Mouse (Mus musculus): ENCODE data around the gene Prdm2.

The Prdm2 gene

GRCm38 (mm10) chr4:143106971-143107370 is 105.8 kb downstream of the Prdm2 start:
- no peak for DNase-seq (ENCODE audit: low spot score)

GRCm38 (mm10) chr4:143106566-143106965 is 106.2 kb downstream of the Prdm2 start:
- DNase-seq (ENCODE audit: low spot score): no peak

- no peak for DNase-seq (ENCODE audit: low spot score)
These were observed 108.1 kb downstream of the Prdm2 start for GRCm38 (mm10) chr4:143104739-143105138.

- no peak for DNase-seq (ENCODE audit: low spot score)
These were observed 109.0 kb downstream of the Prdm2 start for GRCm38 (mm10) chr4:143103811-143104210.

- DNase-seq (ENCODE audit: low spot score): no peak
These were observed 112.6 kb downstream of the Prdm2 start for GRCm38 (mm10) chr4:143100157-143100556.

GRCm38 (mm10) chr4:143099288-143100039 is 113.3 kb downstream of the Prdm2 start:
- DNase-seq (ENCODE audit: low spot score): no peak

GRCm38 (mm10) chr4:143092082-143092701 is 120.6 kb downstream of the Prdm2 start:
- DNase-seq (ENCODE audit: low spot score): no peak

GRCm38 (mm10) chr4:143090551-143090950 is 122.2 kb downstream of the Prdm2 start:
- no peak for DNase-seq (ENCODE audit: low spot score)

GRCm38 (mm10) chr4:143074071-143074765 is 138.6 kb downstream of the Prdm2 start:
- no peak for DNase-seq (ENCODE audit: low spot score)

- DNase-seq (ENCODE audit: low spot score): no peak
These were observed 141.0 kb downstream of the Prdm2 start for GRCm38 (mm10) chr4:143071791-143072190.

- DNase-seq (ENCODE audit: low spot score): no peak
These were observed 145.8 kb downstream of the Prdm2 start for GRCm38 (mm10) chr4:143067006-143067405.

GRCm38 (mm10) chr4:143058765-143059344 is 153.9 kb downstream of the Prdm2 start:
- DNase-seq (ENCODE audit: low spot score): no peak
